Mouse (Mus musculus) forebrain, embryonic 11.5 days (tissue): Measurements from ENCODE around the gene Ick. TPM values are rescaled to one million over a fixed set of nuclear protein-coding genes. Genes with fewer than 3 reads are reported as not detected.
"Not testable (repeated sequence)": the region's sequence is repeated elsewhere in the genome, so short reads cannot be mapped to it uniquely, and the experiment has no call there.

Source experiments
- ATAC-seq: fragments of 200-750 bp; cut with Nextera tagmentation; replicated peaks from 2 replicates; pipeline ENCODE4 v1.8.0; 2017; ENCODE audit warnings: moderate TSS enrichment; ENCODE audit not compliant: low FRiP score
- DNase-seq: peaks from one replicate; pipeline ENCODE4 v3.0.0-alpha.2; 2017; ENCODE audit warnings: low spot score
- H3K27ac ChIP-seq: fragments of 300-500 bp; sonication (generic); 2 replicates; pipeline ENCODE4 v1.5.1; 2014; ENCODE audit warnings: low read depth, low read length
- H3K27me3 ChIP-seq: fragments of 300-500 bp; sonication (generic); 2 replicates; pipeline ENCODE4 v1.6.1; 2014; ENCODE audit warnings: mild to moderate bottlenecking, low read length, mixed read lengths; ENCODE audit not compliant: control insufficient read depth, insufficient read depth
- H3K36me3 ChIP-seq: fragments of 300-500 bp; sonication (generic); 2 replicates; pipeline ENCODE4 v1.6.1; 2014; ENCODE audit warnings: mild to moderate bottlenecking, low read length, moderate library complexity, mixed read lengths; ENCODE audit not compliant: control insufficient read depth, insufficient read depth
- H3K4me1 ChIP-seq: fragments of 300-500 bp; sonication (generic); replicated peaks from 2 replicates; pipeline ENCODE4 v1.6.1; 2014; ENCODE audit warnings: low read length, mixed read lengths; ENCODE audit not compliant: control insufficient read depth, insufficient read depth
- H3K4me2 ChIP-seq: fragments of 300-500 bp; sonication (generic); 2 replicates; pipeline ENCODE4 v1.6.1; 2014; ENCODE audit warnings: low read depth, mild to moderate bottlenecking, low read length, moderate library complexity, mixed read lengths; ENCODE audit not compliant: severe bottlenecking
- H3K4me3 ChIP-seq: fragments of 300-500 bp; sonication (generic); 2 replicates; pipeline ENCODE4 v1.5.1; 2014; ENCODE audit warnings: low read depth, low read length
- H3K9ac ChIP-seq: fragments of 300-500 bp; sonication (generic); 2 replicates; pipeline ENCODE4 v1.6.1; 2014; ENCODE audit warnings: low read length
- H3K9me3 ChIP-seq: fragments of 300-500 bp; sonication (generic); 2 replicates; pipeline ENCODE4 v1.6.1; 2016; ENCODE audit warnings: low read length, mixed read lengths; ENCODE audit not compliant: control insufficient read depth
- WGBS: fragments of 180-500 bp; shearing (Covaris S2); extraction: QIAGEN DNeasy Blood & Tissue Kit; methylation state at CpG from one replicate; pipeline ENCODE4 v1.1.7; 2014; 5-methylcytosine and 5-hydroxymethylcytosine counted together
- polyA plus RNA-seq: library from polyadenylated mRNA; unstranded; fragments of >200 nt; fragmentation: Nextera tagmentation; extraction: Ambion mirVana; gene quantifications from 2 replicates; pipeline ENCODE4 v1.2.1, GENCODE M21; 2014

Ick gene
- polyA plus RNA-seq, 1 experiment from 2014 or later = 35.0 TPM

- H3K4me1 ChIP-seq = no peaks in the 10 kb centered on the region
- H3K27me3 ChIP-seq = no peaks in the 10 kb centered on the region
- no peak overlapping the region for H3K27ac ChIP-seq
- no peak overlapping the region for H3K4me2 ChIP-seq
- DNase-seq = no peak
- H3K9me3 ChIP-seq = no peaks in the 10 kb centered on the region; the same call in 1 of the 2 replicates
- H3K9ac ChIP-seq = no peak overlapping the region
- no peak for ATAC-seq
- H3K4me3 ChIP-seq = no peak overlapping the region
- WGBS = 75% methylated on average over 4 of the region's 4 CpGs
- H3K36me3 ChIP-seq = peaks cover 10% of the 10 kb centered on the region
These were observed 37.1 kb downstream of the Ick start for GRCm38 (mm10) chr9:78146099-78146498.

- H3K4me1 ChIP-seq = no peaks in the 10 kb centered on the region
- H3K27me3 ChIP-seq = no peaks in the 10 kb centered on the region
- no peak for ATAC-seq
- H3K9me3 ChIP-seq = no peaks in the 10 kb centered on the region; the same call in 1 of the 2 replicates
- no peak overlapping the region for H3K4me3 ChIP-seq
- no peak for DNase-seq
- WGBS = 71% methylated on average over 6 of the region's 6 CpGs
- H3K9ac ChIP-seq = no peak overlapping the region
- no peak overlapping the region for H3K4me2 ChIP-seq
- peaks cover 8% of the 10 kb centered on the region for H3K36me3 ChIP-seq
- no peak overlapping the region for H3K27ac ChIP-seq
These were observed 37.6 kb downstream of the Ick start for GRCm38 (mm10) chr9:78146627-78147026.

- DNase-seq = no peak
- H3K27ac ChIP-seq = no peak overlapping the region
- H3K9me3 ChIP-seq = no peaks in the 10 kb centered on the region
- no peaks in the 10 kb centered on the region for H3K27me3 ChIP-seq
- H3K4me2 ChIP-seq = no peak overlapping the region
- no peak overlapping the region for H3K4me3 ChIP-seq
- H3K4me1 ChIP-seq = no peaks in the 10 kb centered on the region
- no peaks in the 10 kb centered on the region; the same call in 1 of the 2 replicates for H3K36me3 ChIP-seq
- 91% methylated on average over 6 of the region's 6 CpGs for WGBS
- H3K9ac ChIP-seq = no peak overlapping the region
- ATAC-seq = no peak
These were observed 39.2 kb downstream of the Ick start for GRCm38 (mm10) chr9:78148149-78148548.

GRCm38 (mm10) chr9:78149770-78150169 lies 40.8 kb downstream of the Ick start:
- DNase-seq, H3K9ac ChIP-seq, H3K4me2 ChIP-seq, H3K27me3 ChIP-seq, H3K36me3 ChIP-seq, H3K4me1 ChIP-seq, H3K9me3 ChIP-seq, H3K4me3 ChIP-seq, H3K27ac ChIP-seq, ATAC-seq: not testable (repeated sequence)
- WGBS = 92% methylated on average over 2 of the region's 2 CpGs

GRCm38 (mm10) chr9:78154211-78154977 lies 45.4 kb downstream of the Ick start:
- no peak overlapping the region for H3K4me2 ChIP-seq
- no peak overlapping the region for H3K27ac ChIP-seq
- no peaks in the 10 kb centered on the region for H3K4me1 ChIP-seq
- no peak for ATAC-seq
- no peaks in the 10 kb centered on the region for H3K9me3 ChIP-seq
- no peak overlapping the region for H3K4me3 ChIP-seq
- no peak overlapping the region for H3K9ac ChIP-seq
- no peak for DNase-seq
- WGBS = 91% methylated on average over 11 of the region's 11 CpGs
- no peaks in the 10 kb centered on the region for H3K27me3 ChIP-seq
- H3K36me3 ChIP-seq = no peaks in the 10 kb centered on the region; the same call in 1 of the 2 replicates

- Histone ChIP-seq H3K4me3 (no peak overlapping the region), H3K27me3 (no peaks in the 10 kb centered on the region), H3K9me3 (no peaks in the 10 kb centered on the region), H3K9ac (no peak overlapping the region), H3K27ac (no peak overlapping the region), H3K36me3 (peaks cover 9% of the 10 kb centered on the region; the same call in 1 of the 2 replicates), H3K4me1 (no peaks in the 10 kb centered on the region), H3K4me2 (no peak overlapping the region)
- DNase-seq (no peak), ATAC-seq (no peak)
- 79% methylated on average over 1 of the region's 1 CpGs for WGBS
These were observed 48.2 kb downstream of the Ick start for GRCm38 (mm10) chr9:78157221-78157620.

- 90% methylated on average over 10 of the region's 10 CpGs for WGBS
- Histone ChIP-seq H3K27ac (no peak overlapping the region), H3K9ac (no peak overlapping the region), H3K4me2 (no peak overlapping the region), H3K27me3 (no peaks in the 10 kb centered on the region), H3K4me3 (no peak overlapping the region), H3K4me1 (no peaks in the 10 kb centered on the region), H3K9me3 (no peaks in the 10 kb centered on the region), H3K36me3 (peaks cover 9% of the 10 kb centered on the region; the same call in 1 of the 2 replicates)
- ATAC-seq = no peak
- DNase-seq = no peak
These were observed 54.3 kb downstream of the Ick start for GRCm38 (mm10) chr9:78163291-78163690.

- peaks cover 6% of the 10 kb centered on the region; the same call in 1 of the 2 replicates for H3K36me3 ChIP-seq
- DNase-seq (no peak), ATAC-seq (no peak)
- no peaks in the 10 kb centered on the region for H3K27me3 ChIP-seq
- no peak overlapping the region for H3K4me2 ChIP-seq
- H3K4me1 ChIP-seq = no peaks in the 10 kb centered on the region
- WGBS = 90% methylated on average over 3 of the region's 3 CpGs
- H3K4me3 ChIP-seq = no peak overlapping the region
- H3K9ac ChIP-seq = no peak overlapping the region
- H3K9me3 ChIP-seq = no peaks in the 10 kb centered on the region
- H3K27ac ChIP-seq = no peak overlapping the region
These were observed 55.7 kb downstream of the Ick start for GRCm38 (mm10) chr9:78164741-78165140.

GRCm38 (mm10) chr9:78165454-78165853 lies 56.5 kb downstream of the Ick start:
- H3K9ac ChIP-seq = no peak overlapping the region
- H3K4me3 ChIP-seq = no peak overlapping the region
- no peak for DNase-seq
- 93% methylated on average over 6 of the region's 6 CpGs for WGBS
- H3K4me1 ChIP-seq = no peaks in the 10 kb centered on the region
- ATAC-seq = no peak
- no peak overlapping the region for H3K27ac ChIP-seq
- no peak overlapping the region for H3K4me2 ChIP-seq
- peaks cover 6% of the 10 kb centered on the region; the same call in 1 of the 2 replicates for H3K36me3 ChIP-seq
- H3K27me3 ChIP-seq = no peaks in the 10 kb centered on the region
- no peaks in the 10 kb centered on the region for H3K9me3 ChIP-seq
